Mouse (Mus musculus): ENCODE measurements around the gene Lsm7.
"Not testable (repeated sequence)": the region's sequence is repeated elsewhere in the genome, so short reads cannot be mapped to it uniquely, and the experiment has no call there.

Lsm7 gene

DNA sequence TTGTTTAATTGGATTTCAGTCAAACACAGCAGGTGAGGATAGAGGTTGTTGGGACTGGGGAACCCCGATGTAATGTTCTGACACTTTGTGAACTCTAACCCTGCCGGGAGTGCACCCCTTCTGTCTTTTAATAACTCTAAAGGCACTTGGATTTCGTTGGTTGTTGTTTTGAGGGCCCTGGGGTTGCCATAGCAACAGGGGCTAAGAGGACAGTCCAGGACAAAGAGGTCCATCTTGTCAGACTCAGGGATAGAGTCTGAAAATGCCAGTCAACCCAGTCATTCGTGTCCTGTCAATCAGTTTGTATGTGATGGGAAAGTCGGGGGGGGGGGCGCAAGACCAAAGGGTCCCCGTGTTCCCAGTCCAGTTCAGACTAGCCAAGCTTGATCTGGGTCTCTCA, 22.2 kb downstream of the Lsm7 start:
- no peak for DNase-seq

- peak; percentile 84 for DNase-seq
Measured at GRCm38 (mm10) chr10:80831136-80831535, 23.9 kb downstream of the Lsm7 start.

DNA sequence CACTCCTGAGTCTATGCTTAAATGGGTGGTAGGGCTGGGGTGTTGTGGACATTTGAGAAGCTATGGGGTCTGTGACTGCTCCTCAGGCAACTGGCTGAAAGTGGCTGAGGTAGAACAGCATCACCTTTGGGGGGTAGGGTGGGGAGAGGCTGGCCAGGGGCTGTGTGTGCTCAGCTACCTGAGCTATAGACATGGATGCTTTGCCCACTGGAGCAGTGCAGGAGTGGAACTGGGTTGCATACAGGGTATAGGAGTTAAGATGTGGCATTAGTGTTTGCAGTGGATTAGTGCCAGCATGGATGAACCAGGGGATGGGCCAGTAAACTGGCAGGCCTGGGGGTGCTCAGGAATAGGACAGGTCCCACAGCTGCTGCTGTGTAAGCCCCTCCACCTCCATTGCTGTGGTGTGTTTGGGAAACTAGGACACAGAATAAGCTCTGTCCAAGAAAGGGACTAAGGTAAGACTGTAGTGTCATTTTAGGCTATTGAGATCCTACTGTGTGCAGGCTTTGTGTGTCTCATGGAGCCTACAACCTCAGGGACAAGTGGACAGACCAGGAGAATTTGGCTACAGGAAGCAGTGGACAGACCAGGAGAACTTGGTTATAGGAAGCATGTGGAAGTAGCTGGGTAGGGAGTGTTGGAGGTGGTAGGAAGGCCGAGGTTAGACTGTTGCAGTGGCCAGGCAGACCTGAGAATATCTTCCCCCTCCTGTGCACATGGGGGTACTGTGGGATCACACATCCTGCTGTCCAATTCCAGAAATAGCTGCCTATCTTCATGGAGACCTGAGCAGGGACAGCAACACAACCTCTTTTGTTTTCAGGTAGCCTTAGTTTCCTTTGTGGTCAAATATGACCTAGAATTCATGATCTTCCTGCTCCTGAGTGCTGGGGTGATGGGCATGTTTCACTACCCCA, 25.4 kb downstream of the Lsm7 start:
- no peak for DNase-seq

GRCm38 (mm10) chr10:80828587-80828986, 26.4 kb downstream of the Lsm7 start:
- DNase-seq: not testable (repeated sequence)

DNA sequence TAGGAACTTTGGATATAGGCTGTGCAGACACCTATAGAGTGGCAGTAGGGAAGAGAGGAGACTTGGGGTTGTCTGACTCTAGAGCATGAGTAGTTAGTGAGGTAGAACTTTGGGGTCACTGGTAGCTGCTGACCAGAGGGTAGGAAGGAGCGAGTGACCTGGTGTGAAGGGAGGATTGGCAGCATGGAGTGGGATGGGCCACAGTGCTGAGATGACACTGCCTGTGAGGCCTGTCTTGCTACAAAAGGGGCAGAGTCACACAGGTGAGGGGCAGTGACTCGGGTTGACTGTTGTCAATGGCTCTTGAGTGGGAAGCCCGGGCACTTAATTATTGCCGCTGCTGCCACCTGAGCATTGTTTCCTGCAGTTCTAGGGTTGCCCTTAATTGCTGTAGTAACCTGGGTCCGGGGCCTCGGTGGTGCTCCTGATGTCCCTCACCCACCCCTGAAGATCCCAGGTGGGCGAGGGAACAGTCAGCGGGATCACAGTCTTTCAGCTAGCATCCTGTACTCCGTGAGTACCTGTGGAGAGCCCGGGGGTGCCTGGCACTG, 27.1 kb downstream of the Lsm7 start:
- no peak for DNase-seq

DNA sequence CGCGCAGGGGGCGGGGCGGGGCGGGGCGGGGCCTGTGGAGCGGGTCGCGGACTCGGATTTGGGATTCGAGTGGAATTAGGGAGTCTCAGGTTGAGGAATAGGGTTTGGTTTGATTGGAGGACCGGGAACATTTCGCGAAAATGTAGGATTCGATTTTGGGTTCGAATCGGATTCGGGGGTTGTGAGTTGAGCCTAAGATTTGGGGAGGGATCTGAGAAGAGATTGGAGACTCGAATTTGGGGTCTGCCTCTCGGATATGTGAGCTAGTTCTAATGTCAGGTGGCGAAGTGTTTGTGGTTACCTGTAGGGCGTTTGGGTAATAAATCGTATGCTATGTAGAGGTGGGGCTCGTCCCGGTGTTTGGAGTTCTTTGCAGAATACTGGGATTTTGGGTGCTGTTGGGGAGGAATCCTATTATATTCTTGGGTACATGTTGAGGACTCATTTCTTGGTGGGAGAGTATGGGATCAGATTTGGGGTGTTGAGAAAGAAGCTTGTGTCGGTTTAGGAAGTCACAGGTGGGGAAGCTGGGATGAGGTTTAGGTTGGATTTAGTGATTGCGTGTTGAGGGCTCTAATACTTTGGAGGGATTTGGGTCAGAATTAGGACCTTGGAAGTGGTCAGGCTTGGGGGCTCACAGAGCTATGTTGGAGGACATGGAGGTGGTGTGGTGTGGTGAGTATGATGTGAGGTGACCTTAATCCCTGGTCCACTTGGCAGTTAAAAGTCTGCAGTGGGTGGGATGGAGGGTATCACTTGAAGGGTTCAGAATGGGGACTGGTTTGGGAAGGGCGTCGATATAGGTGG, 27.7 kb downstream of the Lsm7 start:
- DNase-seq: no peak

- peak; percentile 98 for DNase-seq
Measured at GRCm38 (mm10) chr10:80826151-80827062, 28.6 kb downstream of the Lsm7 start, which contains the start of gene Oaz1. TSS of gene Oaz1 (plus strand) at chr10:80826656.

DNA sequence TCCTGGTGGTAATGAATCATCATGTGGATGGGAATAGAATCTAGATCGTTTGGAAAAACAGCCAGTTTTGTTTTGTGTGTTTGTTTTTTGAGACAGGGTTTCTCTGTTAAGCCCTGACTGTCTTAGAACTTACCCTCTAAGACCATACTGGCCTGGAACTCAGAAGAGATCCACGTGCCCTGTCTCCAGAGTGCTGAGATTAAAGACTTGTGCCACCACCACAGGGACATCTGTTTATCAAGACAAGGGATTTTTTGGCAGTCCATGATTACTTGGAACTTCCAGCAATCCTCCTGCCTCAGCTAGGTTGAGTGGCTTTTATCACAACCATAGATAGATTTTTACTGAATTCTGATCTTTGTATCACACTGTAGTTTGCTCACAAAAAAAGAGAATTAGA, 30.2 kb downstream of the Lsm7 start:
- DNase-seq: no peak

DNA sequence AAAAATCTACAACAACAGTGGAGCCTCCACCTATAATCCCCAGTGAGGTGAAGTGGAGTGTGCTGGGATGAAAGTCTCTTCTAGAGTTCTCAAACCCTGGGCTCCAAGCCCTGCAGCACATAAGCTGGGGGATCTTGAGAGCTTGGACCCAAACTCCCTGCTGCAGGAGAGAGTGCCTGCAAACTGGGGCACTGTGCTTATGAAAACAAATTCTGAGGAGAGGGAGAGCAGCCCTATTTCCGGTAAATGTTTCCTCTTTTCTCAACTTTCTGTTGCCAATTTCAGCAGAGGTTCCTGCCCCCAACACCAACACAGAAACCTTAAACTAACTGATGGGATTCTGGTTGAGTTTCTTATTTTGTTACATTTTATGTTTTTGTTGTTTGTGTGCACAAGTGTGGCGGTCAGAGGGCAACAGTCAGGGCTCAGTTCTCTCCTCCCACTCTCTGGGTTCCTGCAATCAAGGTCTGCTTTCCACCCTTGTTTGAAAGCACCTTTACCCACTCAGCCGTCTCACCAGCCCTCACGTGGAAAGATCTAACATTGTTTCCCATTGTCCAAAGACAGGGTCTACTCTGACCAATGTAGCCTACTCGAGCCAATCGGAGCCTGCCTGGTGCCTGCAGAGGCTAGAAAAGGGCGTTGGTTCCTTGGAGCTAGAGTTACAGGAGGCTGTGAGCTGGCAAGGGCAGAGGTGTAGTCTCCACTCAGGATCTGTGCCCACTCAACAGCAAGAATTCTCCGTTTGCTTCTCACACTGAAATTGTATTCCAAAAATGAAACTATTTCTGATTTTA, 31.0 kb downstream of the Lsm7 start:
- DNase-seq: peak; percentile 54

DNA sequence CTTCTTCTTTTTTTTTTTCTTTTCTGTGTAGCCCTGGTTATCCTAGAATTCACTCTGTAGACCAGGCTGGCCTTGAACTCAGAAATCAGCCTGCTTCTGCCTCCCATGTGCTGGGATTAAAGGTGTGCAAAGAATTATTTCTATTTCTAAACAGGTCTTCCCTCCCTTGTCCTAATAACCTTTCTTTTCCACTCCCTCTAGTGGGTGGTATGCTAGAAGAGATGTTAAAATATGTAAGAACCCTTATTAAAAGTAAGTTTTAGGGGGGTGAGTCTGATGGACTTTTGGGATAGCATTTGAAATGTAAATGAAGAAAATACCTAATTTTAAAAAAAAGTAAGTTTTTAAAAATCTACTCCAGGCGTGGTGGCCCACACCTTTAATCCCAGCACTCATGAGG, 31.7 kb downstream of the Lsm7 start:
- no peak for DNase-seq

- DNase-seq: peak; percentile 78
Measured at GRCm38 (mm10) chr10:80822528-80822927, 32.5 kb downstream of the Lsm7 start.

DNA sequence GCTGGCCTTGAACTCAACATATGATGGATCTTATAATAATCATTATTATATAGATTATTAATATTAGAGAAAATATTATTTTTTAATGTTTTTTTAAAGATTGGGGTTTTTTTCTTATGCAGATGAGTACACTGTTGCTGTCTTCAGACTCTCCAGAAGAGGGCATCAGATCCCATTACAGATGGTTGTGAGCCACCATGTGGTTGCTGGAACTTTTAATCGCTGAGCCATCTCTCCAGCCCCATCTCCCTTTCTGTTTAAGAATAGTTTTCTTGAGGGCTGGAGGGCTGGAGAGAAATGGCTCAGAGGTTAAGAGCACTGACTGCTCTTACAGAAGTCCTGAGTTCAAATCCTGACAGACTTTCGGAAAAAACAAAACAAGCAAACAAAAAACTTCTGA, 33.0 kb downstream of the Lsm7 start:
- DNase-seq: peak; percentile 40

DNA sequence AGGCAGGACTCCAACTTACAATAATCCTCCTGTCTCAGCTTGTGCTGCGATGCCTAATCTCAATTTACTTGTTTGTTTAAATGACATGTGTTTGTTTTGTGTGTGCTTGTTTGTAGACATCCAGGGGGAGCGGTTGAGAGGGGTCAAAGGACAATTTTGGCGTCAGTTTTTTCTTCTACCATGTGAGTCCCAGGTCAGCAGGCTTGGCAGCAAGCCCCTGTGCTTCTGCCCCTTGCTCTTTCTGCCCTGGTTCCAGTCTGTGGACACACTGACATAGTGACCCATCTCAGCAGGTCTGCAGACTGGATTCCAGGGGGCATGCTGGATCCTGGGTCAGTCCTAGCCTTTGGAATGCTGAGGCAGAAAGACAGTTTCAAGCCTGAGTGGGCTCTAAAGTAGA, 35.6 kb downstream of the Lsm7 start:
- DNase-seq: peak; percentile 35

DNA sequence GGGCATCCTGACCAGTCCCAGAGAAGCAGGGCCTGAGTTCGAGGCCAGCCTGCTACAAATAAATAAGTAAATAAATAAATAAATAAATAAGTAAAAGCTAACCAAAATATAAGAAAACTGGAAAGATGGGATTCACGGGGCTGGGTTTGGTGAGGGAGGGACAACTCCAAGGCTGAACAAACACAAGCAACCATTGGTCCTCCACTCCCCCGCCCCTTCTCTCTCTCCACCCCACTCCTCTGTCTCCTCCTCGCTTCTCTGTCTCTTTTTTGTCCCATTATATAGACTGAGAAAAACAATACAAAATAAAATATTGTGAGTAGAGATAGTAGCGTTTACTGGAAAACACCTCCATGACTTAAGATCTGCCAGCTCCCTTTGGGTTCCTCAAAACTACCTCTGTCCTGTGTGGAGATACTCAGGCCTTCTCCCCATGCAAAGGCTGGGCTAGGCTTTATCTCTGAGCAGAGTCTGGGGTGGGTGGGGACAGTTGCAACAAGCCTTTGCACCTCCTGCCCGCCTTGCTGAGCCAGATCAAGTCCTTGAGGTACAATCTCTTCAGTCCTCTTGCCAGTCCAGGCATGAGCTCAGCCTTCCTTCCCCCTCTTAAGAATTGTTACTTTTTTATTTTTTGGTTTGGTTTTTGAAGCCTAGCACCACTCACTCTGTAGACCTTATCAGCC, 36.3 kb downstream of the Lsm7 start:
- DNase-seq: peak; percentile 92

GRCm38 (mm10) chr10:80817955-80818354, 37.1 kb downstream of the Lsm7 start:
- not testable (repeated sequence) for DNase-seq

- DNase-seq: no peak
Measured at GRCm38 (mm10) chr10:80817164-80817563, 37.8 kb downstream of the Lsm7 start.

GRCm38 (mm10) chr10:80816303-80816702, 38.7 kb downstream of the Lsm7 start:
- DNase-seq: not testable (repeated sequence)

GRCm38 (mm10) chr10:80814800-80815199, 40.2 kb downstream of the Lsm7 start:
- no peak for DNase-seq

DNA sequence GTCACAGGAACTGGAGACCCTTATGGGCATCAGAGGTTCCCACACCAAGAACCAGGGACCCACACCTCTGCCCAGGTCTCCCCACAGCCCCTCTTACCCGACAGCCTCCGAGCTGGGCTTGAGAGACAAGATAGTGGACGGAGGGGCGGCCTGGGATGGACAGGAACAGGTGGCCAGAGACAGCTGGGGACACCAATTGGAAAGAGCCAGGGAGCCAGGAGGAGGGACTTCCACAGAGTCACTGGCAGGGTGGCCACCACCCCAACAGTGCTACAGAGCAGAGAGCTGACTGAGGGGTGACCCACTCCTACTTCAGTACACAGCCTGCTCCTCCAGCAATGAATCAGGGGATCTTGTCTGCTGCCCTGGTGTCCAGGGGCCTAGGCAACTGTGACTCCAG, 41.6 kb downstream of the Lsm7 start, which contains the start of gene Jsrp1:
Gene Jsrp1, minus strand, starts transcription at position 133 of the 400 bp plus-strand sequence.
- no peak for DNase-seq

- no peak for DNase-seq
Measured at GRCm38 (mm10) chr10:80812391-80813041, 42.5 kb downstream of the Lsm7 start.

Measured in liver (tissue).